Mouse (Mus musculus): ENCODE results near the gene Gm9857.

- no peak for TF ChIP-seq CTCF (IDR thresholded peaks at IDR 0.05; ENCODE audit: low read depth)
- no peak for TF ChIP-seq EP300 (optimal IDR thresholded peaks at IDR 0.05)
These were observed 43.7 kb upstream of the Gm9857 start for GRCm38 (mm10) chr3:108983989-108984388.
